Mouse (Mus musculus) frontal cortex, postnatal 14 days (tissue): ENCODE results near the gene Atg2a.

ENCODE experiments used
- DNase-seq, 2 experiments: peaks; one replicate each; pipeline ENCODE4 v3.0.0; 2022; ENCODE audit warnings: low spot score in 2 of 2

Gene Atg2a

GRCm38 (mm10) chr19:6241274-6242107, at the start of gene Atg2a:
TSS of gene Atg2a (plus strand) at chr19:6241668.
- DNase-seq = peak; percentile 97 to 98

GRCm38 (mm10) chr19:6204265-6204664, 37.2 kb upstream of the Atg2a start:
- no peak for DNase-seq

DNA sequence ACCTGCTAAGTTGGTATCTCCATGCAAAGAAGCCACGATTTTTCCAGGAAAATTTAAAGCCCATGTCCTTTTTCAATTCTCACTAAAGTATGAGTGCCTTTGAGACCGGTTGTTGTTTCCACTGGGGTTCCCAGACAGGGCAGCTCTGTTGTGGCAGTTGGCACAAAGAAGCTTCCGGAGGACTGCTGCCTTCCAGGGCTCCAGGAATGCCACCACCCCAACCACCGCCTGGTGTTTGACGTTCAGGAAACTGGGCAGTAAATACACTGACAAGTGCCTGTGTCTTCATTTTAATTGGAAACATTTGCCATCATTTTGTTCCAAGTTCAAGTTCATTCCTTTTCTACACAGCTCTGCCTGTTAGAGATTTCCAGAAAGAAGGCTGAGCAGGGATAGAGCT, 34.8 kb upstream of the Atg2a start:
- no peak for DNase-seq

- no peak for DNase-seq
Observed at GRCm38 (mm10) chr19:6216046-6216705, 25.3 kb upstream of the Atg2a start.

DNA sequence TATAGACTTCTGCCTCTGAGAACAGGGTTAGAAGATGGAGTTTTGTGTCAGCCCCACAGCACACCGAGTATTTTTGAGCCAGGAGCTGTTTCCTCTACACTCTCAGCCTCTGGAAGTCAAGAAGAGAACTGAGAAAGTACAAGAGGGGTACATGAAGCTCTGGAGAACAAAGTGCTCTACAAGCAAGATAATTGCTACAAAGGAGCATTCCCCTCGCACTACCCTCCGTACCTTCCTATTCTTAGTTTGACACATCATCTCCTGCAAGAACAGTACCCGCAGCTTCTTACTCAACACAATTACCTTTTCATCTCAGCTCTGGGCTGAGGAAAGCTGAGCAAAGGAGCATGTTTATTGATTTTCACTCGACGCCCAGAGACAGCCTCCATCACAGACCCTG, 22.9 kb upstream of the Atg2a start:
- DNase-seq = no peak

DNA sequence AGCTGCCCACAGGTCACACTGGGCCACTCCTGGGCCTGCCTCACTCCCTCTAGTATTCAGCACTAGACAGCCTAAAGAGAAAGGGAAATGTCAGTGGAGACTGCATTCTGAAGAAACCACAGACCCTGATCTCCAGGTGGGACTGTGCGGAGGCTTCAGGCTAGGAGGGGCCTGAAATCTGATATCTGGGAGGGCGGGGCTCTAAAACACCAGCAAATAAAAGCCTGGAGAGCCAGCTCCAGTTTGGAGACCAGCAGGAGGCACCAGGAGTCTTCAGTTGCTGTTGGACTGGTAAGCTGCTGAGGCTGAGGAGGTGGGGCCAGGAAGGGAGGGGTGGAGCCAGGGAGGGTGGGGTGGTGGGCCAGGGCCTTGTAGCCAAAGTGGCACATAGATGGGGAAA, 15.3 kb upstream of the Atg2a start, which contains the start of gene Gpha2:
Gene Gpha2 (plus strand): TSS at position 246 of the 400 bp plus-strand sequence.
- DNase-seq = no peak

DNA sequence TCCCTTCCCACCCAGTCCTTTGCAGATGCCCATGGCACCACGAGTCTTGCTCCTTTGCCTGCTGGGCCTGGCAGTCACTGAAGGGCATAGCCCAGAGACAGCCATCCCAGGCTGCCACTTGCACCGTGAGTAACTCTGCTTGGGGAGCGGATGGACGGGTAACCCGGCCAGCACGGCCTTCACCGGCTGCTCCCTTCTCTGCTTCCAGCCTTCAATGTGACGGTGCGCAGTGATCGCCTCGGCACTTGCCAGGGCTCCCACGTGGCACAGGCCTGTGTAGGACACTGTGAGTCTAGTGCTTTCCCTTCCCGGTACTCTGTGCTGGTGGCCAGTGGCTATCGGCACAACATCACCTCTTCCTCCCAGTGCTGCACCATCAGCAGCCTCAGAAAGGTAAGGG, 14.7 kb upstream of the Atg2a start:
- no peak for DNase-seq

GRCm38 (mm10) chr19:6227864-6228263, 13.6 kb upstream of the Atg2a start:
- DNase-seq = no peak

- no peak for DNase-seq
Observed at GRCm38 (mm10) chr19:6230411-6230810, 11.1 kb upstream of the Atg2a start.

DNA sequence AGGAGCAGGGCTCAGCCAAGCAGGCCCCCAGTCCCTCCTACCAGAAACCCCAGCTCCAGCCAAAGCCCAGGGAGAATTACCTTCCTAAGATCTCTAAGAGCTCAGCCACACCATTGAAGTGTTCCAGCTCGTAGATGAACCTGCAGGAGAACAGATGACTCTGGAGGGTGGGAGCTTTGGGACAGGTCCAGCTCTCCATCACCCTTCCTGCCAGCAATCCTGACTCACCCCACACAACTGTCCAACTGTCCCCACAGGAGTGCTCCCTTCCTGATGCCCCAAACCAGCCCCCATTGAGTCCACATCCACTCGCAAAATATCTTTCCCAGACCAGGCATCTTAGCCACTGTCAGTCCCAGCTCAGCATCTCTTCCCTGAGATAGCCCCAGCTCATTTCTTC, 10.4 kb upstream of the Atg2a start:
- DNase-seq = no peak

DNA sequence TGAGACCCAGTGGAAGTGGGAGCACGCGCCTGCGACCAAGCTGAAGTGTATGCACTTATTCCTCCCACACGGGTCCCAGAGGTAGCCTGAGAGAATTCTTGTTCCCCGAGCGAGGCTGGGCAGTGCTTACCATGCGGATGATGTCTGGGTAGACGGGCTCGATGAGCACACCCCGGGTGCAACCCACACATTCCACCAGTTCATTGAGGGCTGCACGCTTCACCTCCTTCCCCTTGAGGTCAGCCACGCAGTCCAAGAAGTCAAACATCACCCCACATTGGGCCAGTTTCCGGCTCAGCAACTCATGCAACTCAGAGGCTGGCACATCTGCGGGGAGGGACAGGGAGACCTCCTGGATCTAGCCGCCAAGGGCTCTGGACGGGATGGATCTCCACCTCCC, 7.8 kb upstream of the Atg2a start:
- no peak for DNase-seq

DNA sequence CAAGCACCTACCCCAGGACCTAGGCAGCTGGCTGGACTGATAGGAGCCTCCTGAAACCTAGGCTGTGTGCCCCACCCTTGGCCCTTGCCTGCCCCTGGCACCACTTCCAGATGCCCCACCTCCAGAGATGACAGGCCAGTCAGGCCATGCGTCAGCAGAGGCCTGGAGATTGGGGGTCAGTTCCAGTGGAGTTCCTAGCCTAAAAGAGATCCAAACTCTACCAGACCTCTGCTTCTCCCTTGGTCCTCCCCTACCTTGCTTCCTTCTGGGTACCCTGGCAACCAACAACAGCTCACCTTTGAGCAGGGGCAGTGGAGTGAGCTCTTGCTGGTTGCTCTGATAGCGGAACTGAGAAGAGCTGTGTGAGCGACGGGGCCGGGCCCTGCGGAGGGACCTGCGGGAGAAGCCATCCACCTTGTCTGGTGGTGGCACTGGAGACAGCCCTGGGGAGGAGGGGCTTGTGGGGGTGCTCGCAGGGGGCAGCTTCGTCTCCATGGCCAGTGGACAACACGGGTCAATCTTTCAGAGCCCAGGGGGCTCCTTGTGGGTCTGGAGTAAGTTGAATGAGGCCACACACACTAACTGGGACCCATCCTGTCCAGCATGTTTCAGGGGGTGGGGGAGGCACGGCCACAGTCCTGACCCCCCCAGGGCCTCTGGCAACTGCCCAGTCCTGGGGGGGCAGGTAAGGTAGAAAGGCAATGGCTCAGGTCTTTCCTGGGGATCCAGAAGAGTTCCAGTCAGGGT, 7.0 kb upstream of the Atg2a start:
- DNase-seq = no peak

DNA sequence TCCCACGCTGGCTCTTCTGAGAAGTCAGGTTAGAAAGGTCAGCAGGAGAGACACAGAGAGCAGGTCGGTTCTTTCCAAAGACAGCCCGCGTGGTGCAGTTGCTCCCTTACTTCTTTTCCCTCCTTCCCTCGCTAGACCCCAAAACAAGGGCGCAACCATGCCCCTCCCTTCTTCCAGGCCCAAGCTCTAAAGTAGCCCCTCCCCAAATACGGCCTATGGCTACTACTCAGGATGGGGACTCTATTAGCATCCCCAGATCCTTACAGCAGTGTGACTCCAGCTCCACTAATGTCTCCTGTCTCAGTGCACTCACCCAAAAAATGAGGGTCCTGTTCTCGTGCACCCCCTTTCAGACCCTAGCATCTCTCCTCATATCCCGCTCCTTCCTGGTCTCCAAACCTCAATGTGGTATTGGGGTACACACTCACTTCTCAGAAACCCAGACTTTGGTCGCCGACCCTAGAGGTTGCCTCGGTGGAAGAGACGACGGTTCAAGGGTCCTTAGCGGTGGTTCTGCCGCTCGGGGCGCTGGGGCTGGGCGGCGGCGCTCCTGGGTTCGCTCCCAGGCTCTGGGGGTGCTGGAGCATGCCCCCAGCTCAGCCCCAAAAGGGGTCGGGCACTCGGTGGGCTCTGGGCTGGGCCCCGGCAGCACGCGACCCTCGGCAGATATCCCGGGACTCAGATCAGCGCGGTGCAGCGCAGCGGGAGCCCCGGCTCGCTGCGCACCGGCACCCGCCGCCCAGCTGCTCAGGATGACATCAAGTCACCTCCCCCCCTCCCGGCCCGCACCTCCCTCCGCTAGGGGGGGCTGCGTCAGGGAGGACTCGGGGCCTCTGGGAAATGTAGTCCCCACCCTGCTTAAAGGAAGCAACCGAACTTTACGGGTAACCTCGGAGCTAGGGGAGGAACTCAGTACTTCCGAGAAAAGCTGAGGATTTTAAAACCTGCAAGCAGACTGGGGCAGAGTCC, 6.1 kb upstream of the Atg2a start, which contains the start of gene Ppp2r5b:
Gene Ppp2r5b (minus strand): TSS at position 789 of the 969 bp plus-strand sequence.
- DNase-seq = peak; percentile 93

DNA sequence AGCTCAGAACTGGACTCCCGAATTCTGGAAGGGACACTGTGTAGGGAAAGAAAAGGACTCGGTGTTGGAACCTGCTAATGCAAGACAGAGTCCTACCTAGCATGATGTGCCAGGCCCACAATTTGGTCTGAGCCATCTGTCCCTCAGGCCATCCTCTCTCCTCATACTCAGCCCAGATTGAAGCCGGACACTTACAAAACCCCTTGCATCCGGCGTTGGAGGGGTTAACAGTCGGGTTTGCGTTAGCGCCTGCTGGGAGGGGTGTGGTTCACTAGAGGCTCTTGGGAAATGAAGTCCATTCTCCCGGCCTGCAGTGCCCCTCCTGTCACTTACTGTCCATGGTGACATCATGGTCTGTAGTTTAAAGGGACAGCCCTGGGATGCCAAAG, 5.4 kb upstream of the Atg2a start:
- DNase-seq = peak; percentile 87 to 89

DNA sequence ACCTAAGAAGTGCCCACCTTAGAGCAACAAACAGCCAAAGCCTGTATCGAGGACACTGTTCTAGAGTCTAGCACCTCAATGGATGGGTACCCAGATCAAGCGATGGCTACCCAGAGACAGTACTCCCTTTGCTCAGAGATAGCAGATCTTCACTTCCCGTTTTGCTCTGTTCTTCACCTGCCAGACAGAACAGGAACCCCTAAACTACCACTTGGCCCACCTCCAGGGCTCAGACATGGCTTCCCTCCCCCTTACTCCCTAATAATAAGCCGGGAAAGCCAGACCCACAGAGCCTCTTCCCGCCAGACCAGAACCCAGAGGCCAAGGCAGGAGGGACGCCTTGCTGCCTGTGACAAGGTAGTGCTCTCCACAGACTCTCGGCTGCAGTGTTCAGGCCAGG, 4.6 kb upstream of the Atg2a start:
- DNase-seq = no peak

GRCm38 (mm10) chr19:6238740-6239139, 2.7 kb upstream of the Atg2a start:
- no peak for DNase-seq

GRCm38 (mm10) chr19:6240136-6240535, 1.3 kb upstream of the Atg2a start:
- no peak for DNase-seq

- no peak for DNase-seq
Observed at GRCm38 (mm10) chr19:6240725-6241124, 743 bp upstream of the Atg2a start.

DNA sequence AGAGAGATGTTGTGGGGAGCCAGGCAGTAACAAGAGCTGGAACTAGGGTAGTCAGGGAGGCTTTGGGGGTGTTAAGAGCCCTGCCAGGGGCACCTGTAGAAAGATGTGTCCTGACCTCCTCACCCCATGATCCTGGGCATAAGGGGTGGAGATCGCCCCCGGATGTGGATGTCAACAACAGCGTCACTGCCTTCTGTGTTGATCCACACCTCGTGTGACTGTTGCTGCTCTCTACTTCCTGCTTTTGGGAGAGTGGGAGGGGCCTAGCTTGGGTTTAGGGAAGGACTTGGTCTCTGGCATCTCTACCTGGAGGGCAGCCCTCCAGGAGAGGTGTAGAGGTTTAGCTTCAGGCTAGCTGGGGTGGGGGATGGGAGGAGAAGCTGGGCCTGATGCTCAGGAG, 813 bp downstream of the Atg2a start:
- no peak for DNase-seq

DNA sequence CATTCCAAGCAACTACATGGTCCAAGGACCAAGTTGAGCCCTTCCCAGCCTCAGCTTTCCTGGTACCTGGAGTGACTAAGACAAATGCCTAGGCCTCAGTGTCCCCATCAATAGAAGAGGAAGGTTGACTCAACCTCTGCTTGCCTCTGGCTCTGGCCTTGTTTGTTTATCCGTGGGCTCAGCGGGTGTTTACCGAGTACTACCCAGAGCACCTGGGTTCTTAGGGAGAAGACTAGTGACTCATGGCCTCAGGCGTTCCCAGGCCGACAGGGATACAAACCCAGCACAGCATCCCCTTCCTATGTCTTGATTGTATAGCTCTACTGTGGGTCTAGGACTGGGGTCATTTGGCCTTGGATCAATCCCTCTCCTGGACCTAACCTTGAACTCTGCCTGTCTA, 1.8 kb downstream of the Atg2a start:
- no peak for DNase-seq

- DNase-seq = no peak
Observed at GRCm38 (mm10) chr19:6245806-6246205, 4.3 kb downstream of the Atg2a start.
